Mouse (Mus musculus) G1E-ER4 (cell line): ENCODE measurements around the gene Itgb4. TPM values are rescaled to one million over a fixed set of nuclear protein-coding genes. Genes with fewer than 3 reads are reported as not detected.

Experiments
- GATA1 ChIP-seq: IDR thresholded peaks from one replicate; pipeline ENCODE4 v1.8.0; 2012; ENCODE audit warnings: low read length, inconsistent platforms
- polyA plus RNA-seq: library from polyadenylated mRNA; stranded (reverse); fragments of >175 nt; gene quantifications from 2 replicates; pipeline ENCODE4 v1.2.3, GENCODE M21; 2012

The Itgb4 gene
- 0.04 and 0.13 TPM in 2 replicates for polyA plus RNA-seq

GRCm38 (mm10) chr11:115974309-115975082, at the start of gene Itgb4:
TSS of gene Itgb4 (plus strand) at chr11:115974709.
- no peak for TF ChIP-seq GATA1

GRCm38 (mm10) chr11:115929031-115929430, 45.5 kb upstream of the Itgb4 start:
- TF ChIP-seq GATA1: no peak

- TF ChIP-seq GATA1: no peak
Observed at GRCm38 (mm10) chr11:115929818-115930217, 44.7 kb upstream of the Itgb4 start.

GRCm38 (mm10) chr11:115931235-115931634, 43.3 kb upstream of the Itgb4 start:
- TF ChIP-seq GATA1: no peak

- TF ChIP-seq GATA1: no peak
Observed at GRCm38 (mm10) chr11:115933108-115933746, 41.3 kb upstream of the Itgb4 start, which contains the start of the genes Sap30bp and Recql5. TSS of gene Sap30bp (plus strand) at chr11:115933282. TSS of gene Recql5 (minus strand) at chr11:115933477.

- TF ChIP-seq GATA1: no peak
Observed at GRCm38 (mm10) chr11:115933747-115934110, 40.8 kb upstream of the Itgb4 start.

- TF ChIP-seq GATA1: no peak
Observed at GRCm38 (mm10) chr11:115939690-115940329, 34.7 kb upstream of the Itgb4 start.

GRCm38 (mm10) chr11:115941980-115942379, 32.5 kb upstream of the Itgb4 start:
- TF ChIP-seq GATA1: no peak

- TF ChIP-seq GATA1: no peak
Observed at GRCm38 (mm10) chr11:115945247-115945646, 29.3 kb upstream of the Itgb4 start.

GRCm38 (mm10) chr11:115946221-115946828, 28.2 kb upstream of the Itgb4 start:
- TF ChIP-seq GATA1: no peak

GRCm38 (mm10) chr11:115948316-115948715, 26.2 kb upstream of the Itgb4 start:
- no peak for TF ChIP-seq GATA1

- TF ChIP-seq GATA1: no peak
Observed at GRCm38 (mm10) chr11:115950719-115951118, 23.8 kb upstream of the Itgb4 start.

GRCm38 (mm10) chr11:115954712-115955111, 19.8 kb upstream of the Itgb4 start:
- TF ChIP-seq GATA1: no peak

- TF ChIP-seq GATA1: no peak
Observed at GRCm38 (mm10) chr11:115955195-115955858, 19.2 kb upstream of the Itgb4 start.

GRCm38 (mm10) chr11:115956453-115956852, 18.1 kb upstream of the Itgb4 start:
- TF ChIP-seq GATA1: no peak
